Mouse (Mus musculus): ENCODE results near the gene Ssty1.
"Not testable (repeated sequence)": the region's sequence is repeated elsewhere in the genome, so short reads cannot be mapped to it uniquely, and the experiment has no call there.

Gene Ssty1

DNA sequence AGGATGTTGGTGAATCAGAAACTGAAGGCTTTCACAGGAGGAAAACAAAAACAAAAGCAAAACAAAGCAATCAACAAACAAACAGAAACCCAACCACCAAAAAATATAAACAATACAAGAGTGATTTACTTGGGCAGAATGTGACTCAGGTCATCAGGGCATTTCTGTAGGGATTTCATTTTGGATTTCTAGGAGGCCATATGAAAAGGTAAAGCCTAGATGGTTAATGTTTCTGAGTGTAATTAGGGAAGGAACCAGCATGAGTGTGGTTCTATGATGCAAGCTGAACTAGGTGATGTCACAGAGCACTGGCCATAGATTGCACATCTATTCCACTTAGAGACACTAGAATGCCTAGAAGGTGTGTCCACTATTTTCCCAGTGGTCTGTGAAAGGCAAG, at the start of gene Ssty1:
Gene Ssty1, plus strand, starts transcription at position 301 of the 400 bp plus-strand sequence.
- DNase-seq (ENCODE audit: low read depth, low spot score), result not testable (repeated sequence)

DNA sequence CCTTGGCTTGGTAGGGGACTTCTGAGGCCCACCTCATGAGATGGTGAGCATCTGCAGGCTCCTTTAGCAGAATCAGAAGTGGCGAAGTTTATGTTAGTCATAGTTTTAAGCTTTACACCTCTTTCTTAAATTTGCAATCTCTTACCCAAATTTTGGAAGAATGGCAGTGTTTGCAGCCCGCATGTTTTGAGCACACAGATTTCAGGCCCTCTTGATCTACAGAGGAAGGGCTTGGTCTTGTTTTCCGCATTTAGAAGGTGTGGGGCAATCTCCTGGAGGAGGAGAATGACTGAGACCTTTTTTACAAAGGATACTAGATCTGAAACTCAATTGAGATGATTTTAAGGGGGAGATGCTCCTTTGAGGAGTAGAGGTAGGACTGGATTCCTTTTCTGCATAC, 27.2 kb upstream of the Ssty1 start, which contains the start of gene Gm21764:
Gene Gm21764, minus strand, starts transcription at position 101 of the 400 bp plus-strand sequence.
- DNase-seq (ENCODE audit: low read depth, low spot score), result not testable (repeated sequence)

Data from WW6 (cell line).